Mouse (Mus musculus): Measurements from ENCODE around the gene Gatad2a. TPM values are rescaled to one million over a fixed set of nuclear protein-coding genes. Genes with fewer than 3 reads are reported as not detected.

Gene Gatad2a
- 31.9 and 36.9 TPM in 2 replicates for polyA plus RNA-seq (2012; rRNA removed)

DNA sequence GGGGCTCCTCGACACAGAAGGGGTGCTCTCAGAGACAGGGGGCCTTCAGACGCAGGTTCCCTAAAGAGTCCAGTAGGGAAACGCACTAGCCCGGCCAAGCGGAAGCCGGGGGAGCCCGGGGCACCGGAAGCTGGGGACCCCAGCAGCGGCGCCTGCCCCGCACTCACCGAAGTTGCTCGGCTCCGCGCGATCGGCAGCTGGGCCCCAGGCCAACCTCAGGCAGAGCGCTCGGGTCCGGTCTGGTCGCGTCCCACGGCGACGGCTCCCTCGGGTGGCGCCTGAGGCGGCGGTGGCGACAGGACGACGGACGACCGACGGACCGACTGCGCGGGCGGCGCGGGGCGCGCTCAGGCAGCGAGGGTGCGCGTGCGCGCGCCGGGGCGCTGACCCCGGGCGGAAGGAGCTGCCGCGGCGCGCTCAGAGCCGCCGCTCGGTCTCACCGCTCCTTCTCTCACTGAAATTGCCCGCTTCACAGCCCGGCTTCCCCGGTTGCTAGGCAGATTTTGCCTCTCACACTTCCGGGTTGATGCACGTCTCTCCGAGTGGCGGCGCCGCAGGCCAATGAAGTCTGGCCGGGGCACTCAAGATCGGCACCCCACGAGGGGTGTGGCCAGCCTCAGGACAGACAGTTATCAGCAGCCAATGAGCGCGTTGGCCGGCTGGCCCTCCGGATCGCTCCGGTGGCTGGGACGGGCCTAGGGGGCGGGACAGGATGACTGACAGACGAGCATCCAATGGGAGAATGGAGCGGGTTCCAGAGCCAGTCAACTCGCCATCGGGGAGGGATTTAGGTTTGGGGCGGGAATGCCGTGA is at the start of gene Gatad2a:
Gatad2a (minus strand) TSS at position 609 of the 813 bp plus-strand sequence.
- no peaks in the 10 kb centered on the region for H3K27me3 ChIP-seq (ENCODE audit: control insufficient read depth, insufficient read depth, low read length)
- peak within 1 kb of the TSS; percentile 62 for H3K4me3 ChIP-seq (replicated peaks; ENCODE audit: insufficient read depth, low read depth, low read length)
- H3K4me1 ChIP-seq (ENCODE audit: control insufficient read depth, insufficient read depth, low read length) = no peaks in the 10 kb centered on the region
- H3K27ac ChIP-seq (ENCODE audit: insufficient read depth, low read length) = 0 out of 2 replicates have a peak within 1 kb of the TSS, but pooled peaks have one; percentile 14
- under 1% methylated on average over 74 of the region's 87 CpGs for WGBS
- DNase-seq = peak; percentile 100
- TF ChIP-seq POLR2A (IDR thresholded peaks at IDR 0.05; ENCODE audit: borderline replicate concordance, insufficient read depth, low read length) = 0 out of 2 replicates have a peak, but pooled peaks have one; percentile 11
- TF ChIP-seq CTCF (IDR thresholded peaks at IDR 0.05; ENCODE audit: borderline replicate concordance, insufficient read depth, low read depth, low read length) = no peak

DNA sequence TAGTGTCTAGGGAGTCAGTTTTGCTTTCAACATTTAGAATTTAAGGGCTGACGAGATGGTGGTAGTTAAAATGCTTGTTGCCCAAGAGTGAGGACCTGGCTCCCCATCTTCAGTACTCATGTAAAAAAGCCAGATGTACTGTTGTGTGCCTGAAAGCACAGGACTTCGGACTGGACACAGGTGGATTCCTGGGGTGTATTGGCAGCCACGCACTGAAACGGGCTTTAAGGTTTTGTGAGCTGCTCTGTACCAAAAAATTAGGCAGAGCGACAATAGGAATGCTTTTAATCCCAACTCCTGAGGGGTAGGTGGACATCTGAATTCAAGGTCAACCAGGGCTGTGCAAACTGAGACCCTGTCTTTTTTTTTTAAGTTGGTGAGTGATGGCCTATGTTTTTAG is 47.8 kb upstream of the Gatad2a start:
- Histone ChIP-seq H3K27ac (ENCODE audit: insufficient read depth, low read length) (no peak overlapping the region), H3K27me3 (ENCODE audit: control insufficient read depth, insufficient read depth, low read length) (no peaks in the 10 kb centered on the region), H3K4me3 (replicated peaks; ENCODE audit: insufficient read depth, low read depth, low read length) (peak overlapping the region; percentile 93), H3K4me1 (ENCODE audit: control insufficient read depth, insufficient read depth, low read length) (peaks cover 7% of the 10 kb centered on the region)
- WGBS = 51% methylated on average over 5 of the region's 5 CpGs
- no peak for TF ChIP-seq POLR2A (IDR thresholded peaks at IDR 0.05; ENCODE audit: borderline replicate concordance, insufficient read depth, low read length)
- TF ChIP-seq CTCF (IDR thresholded peaks at IDR 0.05; ENCODE audit: borderline replicate concordance, insufficient read depth, low read depth, low read length) = no peak
- DNase-seq = no peak

DNA sequence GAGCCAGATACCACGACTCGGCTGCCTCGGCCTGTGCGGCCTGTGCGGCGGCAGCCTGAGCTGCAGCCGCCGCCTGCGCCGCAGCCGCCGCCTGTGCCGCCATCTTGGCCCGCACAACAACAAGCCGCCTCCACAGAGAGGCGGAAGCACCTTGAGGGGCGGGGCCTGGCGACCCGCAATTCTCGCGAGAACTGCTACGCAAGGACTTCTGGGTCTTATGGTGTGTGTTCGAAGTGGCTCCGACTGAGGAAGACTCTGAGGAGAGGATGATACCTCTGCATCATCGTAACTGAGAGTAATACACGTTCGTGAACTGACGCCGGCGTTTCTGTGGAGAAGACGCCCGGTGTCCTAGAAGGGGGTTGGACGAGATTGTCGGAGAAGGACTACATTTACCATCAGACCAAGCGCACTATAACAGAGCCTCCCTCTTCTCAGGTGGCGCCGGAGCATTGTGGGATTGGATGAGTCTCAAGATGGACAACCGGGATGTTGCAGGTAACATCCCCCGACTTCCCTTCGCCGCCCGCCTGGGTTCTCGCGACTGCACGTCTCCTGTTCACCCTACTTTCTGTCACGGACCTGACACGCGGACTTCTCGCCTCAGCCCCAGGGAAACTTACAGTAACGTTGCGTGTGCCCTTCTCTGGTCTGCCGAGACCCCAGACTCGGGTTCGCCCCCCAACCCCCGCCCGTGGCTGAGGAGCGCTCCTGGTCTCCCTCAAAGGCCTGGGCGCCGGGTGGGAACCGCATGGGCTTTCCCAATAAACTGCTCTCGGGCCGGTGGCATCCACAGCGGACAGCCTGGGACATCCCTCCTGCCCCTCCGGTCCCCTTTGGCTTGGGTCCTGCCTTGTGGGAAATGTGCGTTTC is 46.6 kb upstream of the Gatad2a start, which contains the start of the genes Mau2 and Sugp1:
Mau2 (minus strand) TSS at position 152 of the 873 bp plus-strand sequence.
Sugp1 (plus strand) TSS at position 231 of the 873 bp plus-strand sequence.
- Histone ChIP-seq H3K4me3 (replicated peaks; ENCODE audit: insufficient read depth, low read depth, low read length) (peak within 1 kb of the TSS; percentile 93), H3K27ac (ENCODE audit: insufficient read depth, low read length) (peak within 1 kb of the TSS; percentile 99), H3K4me1 (ENCODE audit: control insufficient read depth, insufficient read depth, low read length) (peaks cover 12% of the 10 kb centered on the region; the same call in 1 of the 2 replicates), H3K27me3 (ENCODE audit: control insufficient read depth, insufficient read depth, low read length) (no peaks in the 10 kb centered on the region)
- DNase-seq = peak; percentile 96 to 98
- TF ChIP-seq CTCF (IDR thresholded peaks at IDR 0.05; ENCODE audit: borderline replicate concordance, insufficient read depth, low read depth, low read length) (no peak), POLR2A (IDR thresholded peaks at IDR 0.05; ENCODE audit: borderline replicate concordance, insufficient read depth, low read length) (peak; percentile 59)
- under 1% methylated on average over 65 of the region's 65 CpGs for WGBS

DNA sequence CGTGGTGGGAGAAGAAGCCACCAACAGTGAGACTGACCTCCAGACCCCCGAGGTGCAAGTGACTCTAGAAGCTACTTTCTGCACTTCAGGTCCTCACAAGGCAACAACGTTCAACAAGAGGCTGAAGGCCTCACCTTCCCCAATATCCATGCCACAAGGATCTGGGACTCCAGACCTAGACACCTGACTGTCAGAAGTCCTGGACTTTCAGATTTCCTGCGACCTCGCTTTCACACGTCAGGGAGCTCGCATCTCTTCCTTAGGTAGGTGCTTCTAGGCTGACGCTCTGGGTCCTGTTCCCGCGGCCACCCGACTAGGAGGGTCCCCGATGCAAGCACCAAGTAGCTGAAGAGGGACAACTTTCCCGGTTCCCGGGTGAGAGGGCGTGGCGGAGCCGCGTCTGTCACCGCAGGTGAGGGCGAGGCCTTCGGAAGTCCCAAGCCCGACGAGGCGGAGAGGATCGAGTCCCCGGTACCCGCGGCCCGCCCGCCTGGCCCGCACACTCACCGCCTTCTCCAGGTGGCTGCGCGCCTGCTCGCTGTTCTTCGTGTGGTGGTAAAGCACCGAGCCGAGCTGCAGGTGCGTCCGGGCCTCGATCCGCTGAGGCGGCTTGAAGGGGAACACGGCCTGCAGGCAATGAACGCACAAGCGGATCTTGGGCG is 45.8 kb upstream of the Gatad2a start:
- H3K4me1 ChIP-seq (ENCODE audit: control insufficient read depth, insufficient read depth, low read length) = peaks cover 15% of the 10 kb centered on the region; the same call in 1 of the 2 replicates
- TF ChIP-seq POLR2A (IDR thresholded peaks at IDR 0.05; ENCODE audit: borderline replicate concordance, insufficient read depth, low read length) (no peak), CTCF (IDR thresholded peaks at IDR 0.05; ENCODE audit: borderline replicate concordance, insufficient read depth, low read depth, low read length) (no peak)
- 1% methylated on average over 47 of the region's 47 CpGs for WGBS
- DNase-seq = no peak
- peak overlapping the region; percentile 93 for H3K4me3 ChIP-seq (replicated peaks; ENCODE audit: insufficient read depth, low read depth, low read length)
- H3K27ac ChIP-seq (ENCODE audit: insufficient read depth, low read length) = peak overlapping the region; percentile 74
- H3K27me3 ChIP-seq (ENCODE audit: control insufficient read depth, insufficient read depth, low read length) = no peaks in the 10 kb centered on the region

DNA sequence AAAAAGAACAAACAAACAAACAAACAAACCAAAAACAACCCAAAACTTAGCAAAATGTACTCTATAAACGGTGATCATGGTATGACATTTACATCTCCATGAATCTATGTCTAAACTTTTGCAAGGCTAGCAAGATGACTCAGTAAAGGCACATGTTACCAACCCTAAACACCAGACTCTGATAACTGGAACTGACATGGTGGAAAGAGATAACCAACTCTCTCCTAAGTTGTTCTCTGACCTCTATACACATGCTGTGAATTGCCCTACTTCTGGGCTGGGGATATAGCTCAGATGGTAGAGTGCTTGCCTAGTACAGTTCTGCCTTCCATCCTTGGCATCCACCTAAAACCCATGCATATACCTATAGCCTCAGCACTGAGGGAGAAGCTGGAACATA is 41.8 kb upstream of the Gatad2a start:
- Histone ChIP-seq H3K4me1 (ENCODE audit: control insufficient read depth, insufficient read depth, low read length) (peaks cover 15% of the 10 kb centered on the region; the same call in 1 of the 2 replicates), H3K4me3 (replicated peaks; ENCODE audit: insufficient read depth, low read depth, low read length) (no peak overlapping the region), H3K27ac (ENCODE audit: insufficient read depth, low read length) (no peak overlapping the region), H3K27me3 (ENCODE audit: control insufficient read depth, insufficient read depth, low read length) (no peaks in the 10 kb centered on the region)
- no peak for DNase-seq
- WGBS = 67% methylated on average over 1 of the region's 1 CpGs
- no peak for TF ChIP-seq CTCF (IDR thresholded peaks at IDR 0.05; ENCODE audit: borderline replicate concordance, insufficient read depth, low read depth, low read length)
- no peak for TF ChIP-seq POLR2A (IDR thresholded peaks at IDR 0.05; ENCODE audit: borderline replicate concordance, insufficient read depth, low read length)

DNA sequence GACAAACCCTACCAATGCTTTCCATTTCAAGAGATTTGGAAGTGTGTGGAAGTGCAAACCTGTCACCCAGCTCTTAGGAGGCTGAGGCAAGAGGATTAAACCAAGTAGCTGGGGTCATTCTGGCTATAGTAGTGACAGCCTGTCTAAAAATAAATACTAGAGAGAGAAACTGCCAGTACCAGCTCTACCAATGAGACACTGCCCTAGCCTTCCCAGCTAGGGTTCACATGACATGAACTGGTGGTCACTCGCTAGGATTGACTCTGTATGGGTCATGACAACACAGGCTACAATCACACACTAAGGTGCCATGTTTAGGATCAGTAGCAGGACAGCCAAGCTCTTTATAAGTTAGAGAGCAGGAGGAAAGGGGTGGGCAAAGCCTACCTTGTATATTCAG is 34.1 kb upstream of the Gatad2a start:
- WGBS = 86% methylated on average over 1 of the region's 1 CpGs
- DNase-seq = no peak
- H3K27me3 ChIP-seq (ENCODE audit: control insufficient read depth, insufficient read depth, low read length) = no peaks in the 10 kb centered on the region
- H3K4me3 ChIP-seq (replicated peaks; ENCODE audit: insufficient read depth, low read depth, low read length) = no peak overlapping the region
- no peak for TF ChIP-seq POLR2A (IDR thresholded peaks at IDR 0.05; ENCODE audit: borderline replicate concordance, insufficient read depth, low read length)
- no peak for TF ChIP-seq CTCF (IDR thresholded peaks at IDR 0.05; ENCODE audit: borderline replicate concordance, insufficient read depth, low read depth, low read length)
- H3K4me1 ChIP-seq (ENCODE audit: control insufficient read depth, insufficient read depth, low read length) = no peaks in the 10 kb centered on the region
- H3K27ac ChIP-seq (ENCODE audit: insufficient read depth, low read length) = no peak overlapping the region

DNA sequence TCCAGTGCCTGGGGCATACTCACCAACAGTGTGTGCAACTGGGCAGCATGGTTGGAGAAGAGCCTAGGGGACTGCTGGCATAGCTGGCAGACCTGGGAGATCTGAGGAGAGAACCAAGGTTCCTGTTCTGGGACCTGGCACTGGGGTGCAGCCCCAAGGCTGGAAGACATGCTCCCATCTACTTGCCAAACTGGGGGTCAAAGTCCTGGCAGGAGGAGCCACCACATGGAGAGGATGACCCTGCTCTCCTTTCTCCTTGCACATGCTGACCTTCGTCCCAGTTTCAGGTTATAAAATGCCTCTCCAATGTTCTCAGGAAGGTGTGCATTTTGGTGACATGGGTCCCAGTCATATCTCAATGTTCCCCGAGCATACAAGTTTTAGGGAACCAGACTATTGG is 30.0 kb upstream of the Gatad2a start:
- no peaks in the 10 kb centered on the region for H3K27me3 ChIP-seq (ENCODE audit: control insufficient read depth, insufficient read depth, low read length)
- no peaks in the 10 kb centered on the region for H3K4me1 ChIP-seq (ENCODE audit: control insufficient read depth, insufficient read depth, low read length)
- WGBS = 89% methylated on average over 2 of the region's 2 CpGs
- no peak overlapping the region for H3K27ac ChIP-seq (ENCODE audit: insufficient read depth, low read length)
- no peak for DNase-seq
- no peak overlapping the region for H3K4me3 ChIP-seq (replicated peaks; ENCODE audit: insufficient read depth, low read depth, low read length)
- TF ChIP-seq POLR2A (IDR thresholded peaks at IDR 0.05; ENCODE audit: borderline replicate concordance, insufficient read depth, low read length) = no peak

Data from cerebellum, adult 2 months (tissue).